Mouse (Mus musculus) stomach, postnatal 0 days (tissue): ENCODE measurements around the gene Col18a1. TPM values are rescaled to one million over a fixed set of nuclear protein-coding genes. Genes with fewer than 3 reads are reported as not detected.
A peak's percentile ranks its signal among the peaks of the same experiment; 100 is the strongest.

Source experiments
- ATAC-seq: fragments of 200-750 bp; cut with Nextera tagmentation; 2 replicates; pipeline ENCODE4 v1.8.0; 2017; ENCODE audit not compliant: low FRiP score, low TSS enrichment
- DNase-seq: peaks from one replicate; pipeline ENCODE4 v3.0.0-alpha.2; 2016; ENCODE audit warnings: low spot score
- H3K27ac ChIP-seq: fragments of 300-500 bp; sonication (generic); replicated peaks from 2 replicates; pipeline ENCODE4 v1.5.1; 2014; ENCODE audit warnings: mild to moderate bottlenecking, control low read depth
- H3K27me3 ChIP-seq: fragments of 300-500 bp; sonication (generic); 2 replicates; pipeline ENCODE4 v1.6.1; 2014; ENCODE audit warnings: low read length; ENCODE audit not compliant: control insufficient read depth, insufficient read depth
- H3K36me3 ChIP-seq: fragments of 300-500 bp; sonication (generic); 2 replicates; pipeline ENCODE4 v1.6.1; 2014; ENCODE audit warnings: low read length, mixed read lengths; ENCODE audit not compliant: control insufficient read depth, insufficient read depth
- H3K4me1 ChIP-seq: fragments of 300-500 bp; sonication (generic); replicated peaks from 2 replicates; pipeline ENCODE4 v1.6.1; 2014; ENCODE audit warnings: antibody characterized with exemption; ENCODE audit not compliant: control insufficient read depth, insufficient read depth
- H3K4me2 ChIP-seq: fragments of 300-500 bp; sonication (generic); replicated peaks from 2 replicates; pipeline ENCODE4 v1.6.1; 2014; ENCODE audit warnings: low read depth, mild to moderate bottlenecking, control low read depth, moderate library complexity
- H3K4me3 ChIP-seq: fragments of 300-500 bp; sonication (generic); 2 replicates; pipeline ENCODE4 v1.5.1; 2014; ENCODE audit warnings: low read depth, low read length, control low read depth
- H3K9ac ChIP-seq: fragments of 300-500 bp; sonication (generic); 2 replicates; pipeline ENCODE4 v1.6.1; 2014; ENCODE audit warnings: mild to moderate bottlenecking, low read length, control low read depth, mixed read lengths
- H3K9me3 ChIP-seq: fragments of 300-500 bp; sonication (generic); 2 replicates; pipeline ENCODE4 v1.6.1; 2016; ENCODE audit warnings: low read length; ENCODE audit not compliant: control insufficient read depth
- CTCF ChIP-seq: IDR thresholded peaks from 2 replicates; pipeline ENCODE4 v1.5.1; 2016; ENCODE audit warnings: antibody characterized with exemption, low read depth, mild to moderate bottlenecking, moderate library complexity
- EP300 ChIP-seq: optimal IDR thresholded peaks from 2 replicates; pipeline ENCODE3; 2016; ENCODE audit warnings: antibody characterized with exemption
- WGBS: fragments of 180-500 bp; shearing (Covaris S2); extraction: QIAGEN DNeasy Blood & Tissue Kit; methylation state at CpG from one replicate; pipeline ENCODE4 v1.1.7; 2014; 5-methylcytosine and 5-hydroxymethylcytosine counted together
- polyA plus RNA-seq: library from polyadenylated mRNA; unstranded; fragments of >200 nt; fragmentation: Nextera tagmentation; extraction: Ambion mirVana; gene quantifications from 2 replicates; pipeline ENCODE4 v1.2.1, GENCODE M21; 2015

Gene Col18a1
- polyA plus RNA-seq, 1 experiment from 2014 or later = 26.3 TPM

DNA sequence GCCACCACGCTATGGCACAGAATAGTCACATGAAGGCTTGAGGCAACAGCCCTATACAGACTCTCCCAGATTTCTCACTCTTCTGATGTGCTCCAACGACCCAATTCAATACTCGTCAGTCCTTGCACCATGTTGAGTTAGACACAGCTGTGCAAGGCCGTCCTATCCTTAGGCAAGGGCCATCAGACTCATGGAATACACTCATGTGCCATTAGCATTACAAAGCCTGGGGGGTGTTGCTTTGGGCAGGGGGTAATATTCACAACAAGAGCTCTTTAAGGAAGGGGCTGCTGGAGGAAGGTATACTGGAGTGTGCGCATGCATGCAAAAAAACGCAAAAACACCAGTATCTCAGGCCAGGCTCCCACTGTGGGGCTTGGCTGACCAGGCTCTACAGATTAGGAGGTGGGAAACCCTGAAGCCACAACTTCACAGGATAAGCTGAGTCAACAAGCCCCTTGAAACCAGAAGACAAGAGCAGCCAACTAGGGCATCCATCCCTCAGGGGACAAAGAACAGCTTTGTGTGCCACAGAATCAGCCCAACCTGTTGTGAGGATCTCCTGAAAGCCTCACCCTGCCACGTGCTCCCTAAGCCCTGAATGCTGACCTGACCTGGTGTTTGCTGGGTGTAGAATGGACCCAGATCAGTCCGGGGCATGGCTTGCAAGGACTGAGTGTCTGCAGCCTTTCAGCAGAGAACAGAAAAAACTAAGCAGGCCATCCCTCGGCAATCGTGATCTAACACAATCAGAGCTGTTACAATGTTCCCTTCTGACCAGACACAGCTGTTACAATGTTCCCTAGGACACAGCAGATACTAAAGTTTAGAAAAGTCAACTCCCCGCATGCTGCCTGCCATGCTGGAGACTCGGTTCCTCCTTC lies 69.1 kb downstream of the Col18a1 start:
- WGBS = 54% methylated on average over 12 of the region's 12 CpGs
- no peak overlapping the region for H3K4me3 ChIP-seq
- H3K4me1 ChIP-seq = no peaks in the 10 kb centered on the region; the same call in 1 of the 2 replicates
- H3K9ac ChIP-seq = no peak overlapping the region
- no peaks in the 10 kb centered on the region for H3K36me3 ChIP-seq
- no peak for TF ChIP-seq CTCF
- no peak for TF ChIP-seq EP300
- peak overlapping the region; percentile 65; the same call in 1 of the 2 replicates for H3K27ac ChIP-seq
- H3K27me3 ChIP-seq = no peaks in the 10 kb centered on the region
- ATAC-seq = peak; percentile 19; the same call in 1 of the 2 replicates
- DNase-seq = no peak
- H3K9me3 ChIP-seq = no peaks in the 10 kb centered on the region; the same call in 1 of the 2 replicates
- H3K4me2 ChIP-seq = no peak overlapping the region

DNA sequence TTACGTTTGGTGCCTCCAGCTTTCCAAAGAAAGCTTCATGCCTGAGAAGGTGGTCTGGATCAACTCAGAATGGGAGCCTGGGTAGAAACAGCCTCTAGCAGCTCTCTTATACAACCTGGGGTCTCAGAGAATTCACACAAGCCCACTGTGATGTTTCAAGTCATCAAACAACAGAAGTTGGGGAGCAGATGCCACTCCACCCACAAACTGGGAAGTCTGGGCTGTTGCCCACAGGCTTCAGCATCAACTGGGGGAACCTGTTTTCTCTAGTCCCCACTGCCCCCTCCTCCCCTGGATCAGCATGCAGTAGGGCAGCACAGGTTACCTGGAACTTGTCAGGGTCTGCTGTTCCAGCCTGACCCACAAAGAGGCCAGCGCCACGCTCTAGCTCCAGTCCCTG lies 70.7 kb downstream of the Col18a1 start:
- no peaks in the 10 kb centered on the region for H3K27me3 ChIP-seq
- TF ChIP-seq CTCF (no peak), EP300 (no peak)
- ATAC-seq = no peak

DNA sequence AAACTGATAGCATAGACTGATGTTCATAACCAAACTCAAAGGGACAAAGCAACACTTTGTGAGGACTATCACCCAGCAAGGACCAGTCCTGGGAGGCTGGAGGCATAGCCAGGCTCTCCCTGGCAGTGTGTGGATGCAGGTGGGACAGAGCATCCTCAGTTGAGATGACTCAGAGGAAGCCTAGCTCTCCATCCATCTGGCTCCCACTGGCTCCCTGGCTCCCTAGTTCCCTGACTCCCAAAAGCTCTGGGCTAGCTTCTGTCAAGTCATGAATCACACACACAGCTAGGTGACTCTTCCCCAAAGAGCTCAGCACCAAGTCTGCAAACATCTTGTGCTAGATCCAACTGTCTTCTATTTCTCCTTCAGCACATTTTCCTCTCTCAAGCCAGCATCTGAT lies 72.5 kb downstream of the Col18a1 start:
- H3K9me3 ChIP-seq = no peaks in the 10 kb centered on the region; the same call in 1 of the 2 replicates
- no peak for DNase-seq
- H3K36me3 ChIP-seq = no peaks in the 10 kb centered on the region
- no peak overlapping the region for H3K27ac ChIP-seq
- H3K4me1 ChIP-seq = peaks cover 4% of the 10 kb centered on the region; the same call in 1 of the 2 replicates
- no peaks in the 10 kb centered on the region for H3K27me3 ChIP-seq
- ATAC-seq = no peak
- no peak overlapping the region for H3K4me3 ChIP-seq
- no peak overlapping the region for H3K4me2 ChIP-seq
- TF ChIP-seq CTCF = no peak
- TF ChIP-seq EP300 = no peak
- no peak overlapping the region for H3K9ac ChIP-seq

More for the DNA sequence above, 70.7 kb downstream of the Col18a1 start:
- Histone ChIP-seq H3K27ac (no peak overlapping the region), H3K4me1 (no peaks in the 10 kb centered on the region; the same call in 1 of the 2 replicates), H3K4me2 (no peak overlapping the region), H3K36me3 (no peaks in the 10 kb centered on the region), H3K9ac (no peak overlapping the region), H3K9me3 (no peaks in the 10 kb centered on the region; the same call in 1 of the 2 replicates), H3K4me3 (no peak overlapping the region)
- DNase-seq = no peak
- 95% methylated on average over 3 of the region's 3 CpGs for WGBS

DNA sequence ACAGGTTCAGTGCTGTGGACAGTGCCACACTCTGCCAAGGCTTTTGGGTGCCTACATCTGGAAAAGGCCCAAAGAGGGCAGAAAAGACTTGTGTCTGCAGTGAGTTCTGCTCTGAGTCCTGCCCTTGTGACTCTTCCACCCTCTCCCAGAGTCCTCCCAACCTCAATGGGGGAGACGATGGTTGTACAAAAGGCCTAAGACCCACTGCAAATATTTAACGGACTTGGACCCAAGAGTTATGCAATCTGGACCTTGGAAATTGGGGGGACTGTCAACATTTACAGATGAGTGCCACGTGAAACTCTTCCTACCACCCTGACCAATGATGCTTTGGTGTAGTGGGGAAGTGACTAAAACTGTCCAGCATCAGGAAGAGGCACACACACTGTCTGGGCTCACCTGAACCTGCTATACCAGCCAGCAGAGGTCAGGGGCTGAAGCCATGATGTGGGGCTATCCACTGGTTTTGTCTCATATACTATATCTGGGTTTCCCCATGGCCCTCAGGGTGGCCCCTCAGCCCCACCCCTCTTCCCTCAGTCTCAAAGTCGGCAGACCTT lies 74.7 kb downstream of the Col18a1 start:
- no peak for ATAC-seq
- TF ChIP-seq EP300 (no peak), CTCF (no peak)
- H3K4me2 ChIP-seq = no peak overlapping the region
- H3K9ac ChIP-seq = no peak overlapping the region
- H3K27me3 ChIP-seq = no peaks in the 10 kb centered on the region
- H3K27ac ChIP-seq = no peak overlapping the region
- H3K36me3 ChIP-seq = no peaks in the 10 kb centered on the region; the same call in 1 of the 2 replicates
- H3K4me3 ChIP-seq = no peak overlapping the region
- 58% methylated on average over 4 of the region's 4 CpGs for WGBS
- 0 out of 2 replicates have a peak, but pooled peaks cover 4% of the 10 kb centered on the region for H3K4me1 ChIP-seq
- DNase-seq = no peak
- no peaks in the 10 kb centered on the region; the same call in 1 of the 2 replicates for H3K9me3 ChIP-seq

DNA sequence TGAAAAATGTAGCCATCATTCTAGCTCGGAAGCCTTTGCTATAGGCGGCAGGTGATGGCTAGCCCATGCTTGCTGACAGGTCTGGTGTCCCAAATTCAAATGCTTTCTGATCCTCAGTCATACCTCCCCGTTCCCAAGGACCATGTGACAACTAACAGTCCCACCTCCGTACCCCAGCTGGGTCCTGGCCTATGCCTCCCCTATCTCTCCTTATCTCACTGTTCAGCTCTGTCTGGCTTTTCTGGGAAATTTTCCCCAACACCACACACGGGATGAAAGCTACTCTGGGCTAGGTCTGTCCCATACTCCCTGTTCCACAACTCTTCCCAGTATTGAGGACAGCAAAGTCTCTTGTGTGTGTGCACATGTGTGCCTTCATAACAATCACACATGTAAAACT lies 76.3 kb downstream of the Col18a1 start:
- Histone ChIP-seq H3K27me3 (no peaks in the 10 kb centered on the region), H3K27ac (peak overlapping the region; percentile 69), H3K9ac (no peak overlapping the region), H3K9me3 (no peaks in the 10 kb centered on the region; the same call in 1 of the 2 replicates), H3K36me3 (no peaks in the 10 kb centered on the region; the same call in 1 of the 2 replicates), H3K4me1 (0 out of 2 replicates have a peak, but pooled peaks cover 4% of the 10 kb centered on the region), H3K4me2 (no peak overlapping the region; the same call in 1 of the 2 replicates), H3K4me3 (no peak overlapping the region)
- ATAC-seq (no peak), DNase-seq (no peak)
- TF ChIP-seq CTCF (no peak), EP300 (no peak)
- 56% methylated on average over 5 of the region's 5 CpGs for WGBS
